Mouse (Mus musculus) lung, adult 2 months (tissue): ENCODE results near the gene Dhx8.

ENCODE experiments used
- CTCF ChIP-seq: fragments of 200-500 bp; IDR thresholded peaks from 2 replicates; pipeline ENCODE4 v1.5.1; 2011; ENCODE audit warnings: mild to moderate bottlenecking, low read length, control low read depth; ENCODE audit not compliant: insufficient read depth
- POLR2A ChIP-seq: fragments of 200-500 bp; IDR thresholded peaks from 2 replicates; pipeline ENCODE4 v1.6.1; 2011; ENCODE audit warnings: low read depth, mild to moderate bottlenecking, control low read depth, low read length, borderline replicate concordance; ENCODE audit errors: extremely low read depth

- TF ChIP-seq POLR2A (no peak), CTCF (no peak)
These were observed 50.4 kb downstream of the Dhx8 start for GRCm38 (mm10) chr11:101783135-101783534.
